Mouse (Mus musculus) midbrain, embryonic 12.5 days (tissue): ENCODE measurements at regions not wholly inside any gene's neighbourhood (a gene's known extent, or its start where the extent isn't known, plus 50 kb on each side); places are given as distances from the start of the nearest gene placed in this dataset.

Source experiments
- ATAC-seq: fragments of 200-750 bp; cut with Nextera tagmentation; 2 replicates; pipeline ENCODE4 v1.8.0; 2017; ENCODE audit warnings: low read depth, moderate TSS enrichment, moderate library complexity; ENCODE audit not compliant: low FRiP score
- H3K27ac ChIP-seq: fragments of 300-500 bp; sonication (generic); replicated peaks from 2 replicates; pipeline ENCODE4 v1.5.1; 2016; ENCODE audit warnings: mild to moderate bottlenecking
- H3K27me3 ChIP-seq: fragments of 300-500 bp; sonication (generic); 2 replicates; pipeline ENCODE4 v1.6.1; 2016; ENCODE audit warnings: mild to moderate bottlenecking
- H3K36me3 ChIP-seq: fragments of 300-500 bp; sonication (generic); 2 replicates; pipeline ENCODE4 v1.6.1; 2016
- H3K4me1 ChIP-seq: fragments of 300-500 bp; sonication (generic); 2 replicates; pipeline ENCODE4 v1.6.1; 2016
- H3K4me2 ChIP-seq: fragments of 300-500 bp; sonication (generic); replicated peaks from 2 replicates; pipeline ENCODE4 v1.6.1; 2016; ENCODE audit warnings: mild to moderate bottlenecking, moderate library complexity
- H3K4me3 ChIP-seq: fragments of 300-500 bp; sonication (generic); 2 replicates; pipeline ENCODE4 v1.5.1; 2016; ENCODE audit warnings: mild to moderate bottlenecking
- H3K9ac ChIP-seq: fragments of 300-500 bp; sonication (generic); replicated peaks from 2 replicates; pipeline ENCODE4 v1.6.1; 2016; ENCODE audit warnings: mild to moderate bottlenecking, moderate library complexity
- H3K9me3 ChIP-seq: fragments of 300-500 bp; sonication (generic); 2 replicates; pipeline ENCODE4 v1.6.1; 2016; ENCODE audit warnings: mild to moderate bottlenecking
- WGBS: fragments of 180-500 bp; shearing (Covaris S2); methylation state at CpG from one replicate; pipeline ENCODE4 v1.1.7; 2016; 5-methylcytosine and 5-hydroxymethylcytosine counted together

- Histone ChIP-seq H3K27me3 (no peaks in the 10 kb centered on the region), H3K4me1 (no peaks in the 10 kb centered on the region), H3K4me3 (no peak overlapping the region), H3K27ac (no peak overlapping the region), H3K4me2 (no peak overlapping the region), H3K9ac (no peak overlapping the region), H3K36me3 (no peaks in the 10 kb centered on the region), H3K9me3 (no peaks in the 10 kb centered on the region)
- ATAC-seq, result no peak
- WGBS, result 76% methylated on average over 4 of the region's 4 CpGs
These were observed 276.2 kb upstream of the Chrm3 start for GRCm38 (mm10) chr13:10636859-10637258.

- Histone ChIP-seq H3K4me3 (no peak overlapping the region), H3K4me2 (no peak overlapping the region), H3K9ac (no peak overlapping the region), H3K9me3 (no peaks in the 10 kb centered on the region), H3K4me1 (no peaks in the 10 kb centered on the region), H3K36me3 (no peaks in the 10 kb centered on the region), H3K27ac (no peak overlapping the region), H3K27me3 (no peaks in the 10 kb centered on the region)
- 71% methylated on average over 2 of the region's 2 CpGs for WGBS
- ATAC-seq, result no peak
These were observed 269.8 kb upstream of the Chrm3 start for GRCm38 (mm10) chr13:10630467-10630866.

GRCm38 (mm10) chr13:10619661-10620060 is 259.0 kb upstream of the Chrm3 start:
- Histone ChIP-seq H3K27ac (no peak overlapping the region), H3K9ac (no peak overlapping the region), H3K4me1 (no peaks in the 10 kb centered on the region), H3K9me3 (no peaks in the 10 kb centered on the region), H3K4me2 (no peak overlapping the region), H3K27me3 (no peaks in the 10 kb centered on the region), H3K4me3 (no peak overlapping the region), H3K36me3 (no peaks in the 10 kb centered on the region)
- no peak for ATAC-seq

- H3K4me3 ChIP-seq, result no peak overlapping the region
These were observed 257.8 kb upstream of the Chrm3 start for GRCm38 (mm10) chr13:10618421-10618954.

GRCm38 (mm10) chr13:10574951-10575350 is 214.3 kb upstream of the Chrm3 start:
- Histone ChIP-seq H3K4me1 (no peaks in the 10 kb centered on the region), H3K27me3 (no peaks in the 10 kb centered on the region), H3K27ac (no peak overlapping the region), H3K9ac (no peak overlapping the region), H3K36me3 (no peaks in the 10 kb centered on the region), H3K4me3 (no peak overlapping the region), H3K4me2 (no peak overlapping the region), H3K9me3 (no peaks in the 10 kb centered on the region)
- ATAC-seq, result no peak
- WGBS, result 79% methylated on average over 5 of the region's 5 CpGs

More at GRCm38 (mm10) chr13:10618421-10618954, 257.8 kb upstream of the Chrm3 start:
- Histone ChIP-seq H3K9me3 (no peaks in the 10 kb centered on the region), H3K4me2 (no peak overlapping the region), H3K27me3 (no peaks in the 10 kb centered on the region), H3K27ac (no peak overlapping the region), H3K9ac (no peak overlapping the region), H3K36me3 (no peaks in the 10 kb centered on the region), H3K4me1 (no peaks in the 10 kb centered on the region)
- WGBS, result 81% methylated on average over 3 of the region's 3 CpGs
- no peak for ATAC-seq

GRCm38 (mm10) chr13:10566825-10567224 is 206.2 kb upstream of the Chrm3 start:
- Histone ChIP-seq H3K27ac (no peak overlapping the region), H3K27me3 (no peaks in the 10 kb centered on the region), H3K36me3 (no peaks in the 10 kb centered on the region), H3K4me1 (no peaks in the 10 kb centered on the region), H3K9ac (no peak overlapping the region), H3K4me2 (no peak overlapping the region), H3K4me3 (no peak overlapping the region), H3K9me3 (no peaks in the 10 kb centered on the region)
- no peak for ATAC-seq
- 91% methylated on average over 1 of the region's 1 CpGs for WGBS

- H3K4me2 ChIP-seq, result no peak overlapping the region
- no peak overlapping the region for H3K4me3 ChIP-seq
- no peaks in the 10 kb centered on the region for H3K9me3 ChIP-seq
- 74% methylated on average over 1 of the region's 1 CpGs for WGBS
- no peak overlapping the region for H3K27ac ChIP-seq
- H3K27me3 ChIP-seq, result no peaks in the 10 kb centered on the region
- ATAC-seq, result no peak
- no peak overlapping the region for H3K9ac ChIP-seq
- H3K4me1 ChIP-seq, result no peaks in the 10 kb centered on the region
- no peaks in the 10 kb centered on the region for H3K36me3 ChIP-seq
These were observed 196.9 kb upstream of the Chrm3 start for GRCm38 (mm10) chr13:10557559-10557958.

- no peak overlapping the region for H3K9ac ChIP-seq
- H3K4me1 ChIP-seq, result no peaks in the 10 kb centered on the region
- no peak overlapping the region for H3K4me2 ChIP-seq
- no peaks in the 10 kb centered on the region for H3K36me3 ChIP-seq
- no peak overlapping the region for H3K4me3 ChIP-seq
- H3K27ac ChIP-seq, result no peak overlapping the region
- H3K27me3 ChIP-seq, result no peaks in the 10 kb centered on the region
- WGBS, result 71% methylated on average over 2 of the region's 2 CpGs
- ATAC-seq, result no peak
- no peaks in the 10 kb centered on the region for H3K9me3 ChIP-seq
These were observed 193.9 kb upstream of the Chrm3 start for GRCm38 (mm10) chr13:10554595-10554994.

GRCm38 (mm10) chr13:10542723-10543122 is 182.1 kb upstream of the Chrm3 start:
- Histone ChIP-seq H3K4me1 (no peaks in the 10 kb centered on the region), H3K9me3 (no peaks in the 10 kb centered on the region), H3K4me3 (no peak overlapping the region), H3K36me3 (no peaks in the 10 kb centered on the region), H3K4me2 (no peak overlapping the region), H3K27me3 (no peaks in the 10 kb centered on the region), H3K9ac (no peak overlapping the region), H3K27ac (no peak overlapping the region)
- ATAC-seq, result no peak
- WGBS, result 91% methylated on average over 1 of the region's 1 CpGs

GRCm38 (mm10) chr13:10540197-10540940 is 179.7 kb upstream of the Chrm3 start:
- no peaks in the 10 kb centered on the region for H3K9me3 ChIP-seq
- no peak overlapping the region for H3K27ac ChIP-seq
- H3K4me1 ChIP-seq, result no peaks in the 10 kb centered on the region
- 83% methylated on average over 8 of the region's 8 CpGs for WGBS
- no peaks in the 10 kb centered on the region for H3K27me3 ChIP-seq
- no peaks in the 10 kb centered on the region for H3K36me3 ChIP-seq
- H3K4me2 ChIP-seq, result no peak overlapping the region
- no peak overlapping the region for H3K4me3 ChIP-seq
- no peak for ATAC-seq
- H3K9ac ChIP-seq, result no peak overlapping the region

GRCm38 (mm10) chr13:10538927-10539326 is 178.3 kb upstream of the Chrm3 start:
- 80% methylated on average over 4 of the region's 4 CpGs for WGBS
- no peak overlapping the region for H3K9ac ChIP-seq

GRCm38 (mm10) chr13:10527251-10527650 is 166.6 kb upstream of the Chrm3 start:
- 85% methylated on average over 2 of the region's 2 CpGs for WGBS
- Histone ChIP-seq H3K9me3 (no peaks in the 10 kb centered on the region), H3K9ac (no peak overlapping the region), H3K36me3 (no peaks in the 10 kb centered on the region), H3K27ac (no peak overlapping the region), H3K4me2 (no peak overlapping the region), H3K27me3 (no peaks in the 10 kb centered on the region), H3K4me3 (no peak overlapping the region), H3K4me1 (no peaks in the 10 kb centered on the region)
- ATAC-seq, result no peak

More at GRCm38 (mm10) chr13:10538927-10539326, 178.3 kb upstream of the Chrm3 start:
- Histone ChIP-seq H3K9me3 (no peaks in the 10 kb centered on the region), H3K27ac (no peak overlapping the region), H3K4me3 (no peak overlapping the region), H3K36me3 (no peaks in the 10 kb centered on the region), H3K4me1 (no peaks in the 10 kb centered on the region), H3K4me2 (no peak overlapping the region), H3K27me3 (no peaks in the 10 kb centered on the region)
- ATAC-seq, result no peak
